Mouse (Mus musculus) ES-Bruce4 (cell line): Measurements from ENCODE around the gene Nrtn.

Source experiments
- CTCF ChIP-seq: IDR thresholded peaks from one replicate; pipeline ENCODE4 v1.8.1; 2011; ENCODE audit warnings: low read depth, low read length
- EP300 ChIP-seq: IDR thresholded peaks from 2 replicates; pipeline ENCODE4 v1.6.1; 2011; ENCODE audit warnings: low read depth, low read length; ENCODE audit not compliant: insufficient read depth

DNA sequence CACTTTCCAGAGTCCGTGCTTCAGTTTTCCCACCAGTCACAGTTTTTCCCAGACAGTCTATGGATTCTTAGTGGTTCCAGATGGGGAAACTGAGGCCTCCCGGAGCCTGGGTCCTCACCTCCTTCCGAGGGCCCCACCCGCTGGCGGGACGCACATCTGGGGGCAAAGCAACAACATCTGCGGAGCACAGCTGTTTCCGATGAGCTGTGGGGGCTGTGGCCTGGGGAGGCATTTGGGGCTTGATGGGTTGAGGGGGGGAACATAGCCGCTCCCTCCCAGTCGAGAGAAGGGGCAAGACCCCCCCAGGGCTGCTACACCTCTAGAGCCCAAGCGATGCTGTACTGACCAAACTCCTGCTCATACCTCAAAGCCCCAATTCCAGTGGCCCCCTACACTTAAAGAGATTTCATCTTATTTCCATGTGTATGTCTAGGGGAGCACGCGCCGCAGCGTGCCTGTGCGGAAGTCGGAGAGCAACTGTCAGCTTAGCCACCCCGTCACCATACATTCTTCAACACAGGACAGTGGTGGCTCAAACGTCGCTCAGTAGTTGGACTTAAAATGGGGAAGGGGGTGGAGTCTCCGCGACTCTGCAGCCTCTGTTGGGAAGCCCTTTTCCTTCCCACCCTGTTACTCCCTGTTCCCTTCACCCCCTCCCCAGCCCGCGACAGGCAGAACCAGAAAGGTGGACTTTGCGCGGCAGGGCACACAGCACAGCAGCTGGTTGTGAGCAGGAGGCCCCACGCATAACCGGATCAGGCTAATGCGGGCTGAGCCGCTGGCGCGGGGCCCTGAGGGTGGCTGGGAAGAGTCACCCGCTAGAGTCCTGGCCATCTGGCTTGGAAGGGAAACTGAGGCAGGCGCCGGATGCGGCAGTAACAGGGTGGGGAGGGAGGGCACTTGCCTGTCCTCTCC is 2.8 kb downstream of the Nrtn start:
- no peak for TF ChIP-seq CTCF
- no peak for TF ChIP-seq EP300
